Mouse (Mus musculus) erythroblast, adult 5-6 weeks (primary cell): ENCODE results near the gene Polr3b. TPM values are rescaled to one million over a fixed set of nuclear protein-coding genes. Genes with fewer than 3 reads are reported as not detected.

Experiments used
- ATAC-seq: replicated peaks from 2 replicates; pipeline ENCODE4 v1.8.0; 2016; ENCODE audit warnings: moderate number of reproducible peaks, mild to moderate bottlenecking, moderate TSS enrichment, inconsistent platforms; ENCODE audit not compliant: poor library complexity, low FRiP score, severe bottlenecking
- total RNA-seq, 2 experiments: library from RNA; stranded (forward) in 1 of 2; stranded (reverse) in 1 of 2; fragments of 150-400 nt in 1 of 2; fragments of 200-764, 138-1000 nt in 1 of 2; gene quantifications; 2 replicates each; pipeline versions ENCODE4 v1.2.3 to v1.2.4; 2015 to 2017; ENCODE audit warnings: low replicate concordance in 2 of 2

The Polr3b gene
- total RNA-seq, 2 experiments from 2014 or later = 50.5 to 81.8 TPM

- no peak for ATAC-seq
Observed at GRCm38 (mm10) chr10:84657437-84658087, 35.5 kb downstream of the Polr3b start.

GRCm38 (mm10) chr10:84658088-84658848 lies 36.2 kb downstream of the Polr3b start:
- no peak for ATAC-seq

- ATAC-seq = no peak
Observed at GRCm38 (mm10) chr10:84659281-84659680, 37.2 kb downstream of the Polr3b start.

GRCm38 (mm10) chr10:84662138-84662537 lies 40.0 kb downstream of the Polr3b start:
- no peak for ATAC-seq

GRCm38 (mm10) chr10:84665713-84666260 lies 43.7 kb downstream of the Polr3b start:
- ATAC-seq = no peak

GRCm38 (mm10) chr10:84675653-84676052 lies 53.6 kb downstream of the Polr3b start:
- 0 out of 2 replicates have a peak, but pooled peaks have one; percentile 29 for ATAC-seq

GRCm38 (mm10) chr10:84676511-84676910 lies 54.4 kb downstream of the Polr3b start:
- no peak for ATAC-seq

GRCm38 (mm10) chr10:84677871-84678270 lies 55.8 kb downstream of the Polr3b start:
- no peak for ATAC-seq

GRCm38 (mm10) chr10:84678441-84678840 lies 56.3 kb downstream of the Polr3b start:
- ATAC-seq = no peak

GRCm38 (mm10) chr10:84685444-84686121 lies 63.5 kb downstream of the Polr3b start:
- ATAC-seq = no peak

GRCm38 (mm10) chr10:84686122-84686497 lies 64.0 kb downstream of the Polr3b start:
- no peak for ATAC-seq

GRCm38 (mm10) chr10:84686705-84687104 lies 64.6 kb downstream of the Polr3b start:
- no peak for ATAC-seq

- ATAC-seq = no peak
Observed at GRCm38 (mm10) chr10:84687736-84688135, 65.6 kb downstream of the Polr3b start.

GRCm38 (mm10) chr10:84689846-84690245 lies 67.8 kb downstream of the Polr3b start:
- no peak for ATAC-seq

GRCm38 (mm10) chr10:84690818-84691217 lies 68.7 kb downstream of the Polr3b start:
- ATAC-seq = no peak

GRCm38 (mm10) chr10:84691692-84692091 lies 69.6 kb downstream of the Polr3b start:
- no peak for ATAC-seq

GRCm38 (mm10) chr10:84693841-84694638 lies 71.9 kb downstream of the Polr3b start:
- ATAC-seq = no peak

- ATAC-seq = peak; percentile 88
Observed at GRCm38 (mm10) chr10:84700236-84700987, 78.3 kb downstream of the Polr3b start.

- peak; percentile 86 for ATAC-seq
Observed at GRCm38 (mm10) chr10:84701110-84701509, 79.0 kb downstream of the Polr3b start.
